ENCODE assay signal across 15 mouse cellular contexts in genomic region chr5:111254781-111255180, GRCm38 (mm10).
A peak's percentile ranks its signal among the peaks of the same experiment; 100 is the strongest.
DNase-seq lines count a peak whose midpoint lies in the region; ATAC-seq lines count a peak whose summit lies in the region.
"Had no signal": no experiment of that assay in that cellular context is flagged by ENCODE, and none has a peak within 500 bp of the region (broad histone marks: within the 10 kb centered on the region; RNA-seq: fewer than 3 reads in every experiment).

No protein-coding gene starts in this region.

- H3K9ac ChIP-seq in forebrain, embryonic 14.5 days (ENCODE audit: low read length) = peak overlapping the region; percentile 7; the same call in 1 of the 2 replicates
- H3K9ac ChIP-seq in limb, embryonic 12.5 days (replicated peaks) = no peak overlapping the region; the same call in 1 of the 2 replicates
- 0 out of 2 replicates have a peak overlapping the region, but pooled peaks have one; percentile 37 for H3K9ac ChIP-seq in neural tube, embryonic 14.5 days (replicated peaks; ENCODE audit: low read depth, low read length)
- H3K9ac ChIP-seq: heart, embryonic 12.5 days had no signal

- ATAC-seq in forebrain, embryonic 14.5 days = no peak
- no peak for ATAC-seq in limb, embryonic 12.5 days (ENCODE audit: insufficient number of reproducible peaks, insufficient read depth, low FRiP score, low TSS enrichment, low read depth)
- no peak for ATAC-seq in neural tube, embryonic 14.5 days (ENCODE audit: low read depth)
- ATAC-seq: CD4-positive, CD25-positive, alpha-beta regulatory T cell, adult 4 months; inflammation-experienced regulatory T-cells, adult 6 months had no signal

- 80% methylated on average over 11 of the region's 11 CpGs for WGBS in forebrain, embryonic 14.5 days
- 78% methylated on average over 11 of the region's 11 CpGs for WGBS in limb, embryonic 12.5 days
- WGBS in neural tube, embryonic 14.5 days = 60% methylated on average over 11 of the region's 11 CpGs

- H3K4me1 ChIP-seq in forebrain, embryonic 14.5 days (ENCODE audit: control insufficient read depth, insufficient read depth, low read length) = peaks cover 19% of the 10 kb centered on the region
- H3K4me1 ChIP-seq in limb, embryonic 12.5 days (replicated peaks) = peaks cover 23% of the 10 kb centered on the region
- H3K4me1 ChIP-seq in neural tube, embryonic 14.5 days (ENCODE audit: control insufficient read depth, insufficient read depth, low read length) = peaks cover 36% of the 10 kb centered on the region

- H3K4me2 ChIP-seq in forebrain, embryonic 14.5 days (ENCODE audit: low read length) = no peak overlapping the region
- H3K4me2 ChIP-seq in limb, embryonic 12.5 days = no peak overlapping the region
- H3K4me2 ChIP-seq in neural tube, embryonic 14.5 days (ENCODE audit: low read depth, low read length) = no peak overlapping the region; the same call in 1 of the 2 replicates
- H3K4me2 ChIP-seq: heart, embryonic 12.5 days had no signal

- peak; percentile 32 for DNase-seq in lung, postnatal 14 days
- DNase-seq in lung, postnatal 25 days (ENCODE audit: low spot score) = no peak
- DNase-seq in forebrain, embryonic 14.5 days (ENCODE audit: low spot score) = no peak
- DNase-seq in layer of hippocampus, adult 9-10 months (ENCODE audit: low spot score) = no peak
- DNase-seq in yolk sac, embryonic 10.5 days (ENCODE audit: low spot score) = no peak
- DNase-seq in left cerebral cortex, adult 9 months (ENCODE audit: low spot score in 2 of 2) = no peak
- DNase-seq: embryo, embryonic 11 days; lung, adult 2 months; thymus, postnatal 36 days had no signal

- H3K9me3 ChIP-seq in forebrain, embryonic 14.5 days (replicated peaks; ENCODE audit: control insufficient read depth, low read length) = no peaks in the 10 kb centered on the region
- no peaks in the 10 kb centered on the region for H3K9me3 ChIP-seq in limb, embryonic 12.5 days
- H3K9me3 ChIP-seq in neural tube, embryonic 14.5 days (ENCODE audit: control insufficient read depth, low read length) = no peaks in the 10 kb centered on the region
- H3K9me3 ChIP-seq: heart, embryonic 12.5 days had no signal

- H3K27me3 ChIP-seq in forebrain, embryonic 14.5 days (replicated peaks; ENCODE audit: control insufficient read depth, insufficient read depth, low read length) = no peaks in the 10 kb centered on the region
- H3K27me3 ChIP-seq in limb, embryonic 12.5 days = no peaks in the 10 kb centered on the region
- H3K27me3 ChIP-seq in neural tube, embryonic 14.5 days (ENCODE audit: control insufficient read depth, insufficient read depth, low read length) = no peaks in the 10 kb centered on the region
- H3K27me3 ChIP-seq: Patski had no signal

- H3K4me3 ChIP-seq in forebrain, embryonic 14.5 days (ENCODE audit: low read depth, low read length) = no peak overlapping the region
- H3K4me3 ChIP-seq in limb, embryonic 12.5 days (replicated peaks) = no peak overlapping the region
- no peak overlapping the region for H3K4me3 ChIP-seq in neural tube, embryonic 14.5 days (ENCODE audit: low read depth, low read length)
- H3K4me3 ChIP-seq: heart, embryonic 12.5 days had no signal

- no peaks in the 10 kb centered on the region for H3K36me3 ChIP-seq in forebrain, embryonic 14.5 days (ENCODE audit: control insufficient read depth, insufficient read depth, low read length)
- H3K36me3 ChIP-seq in limb, embryonic 12.5 days = peaks cover under 1% of the 10 kb centered on the region; the same call in 1 of the 2 replicates
- H3K36me3 ChIP-seq in neural tube, embryonic 14.5 days (ENCODE audit: control insufficient read depth, insufficient read depth, low read length) = no peaks in the 10 kb centered on the region
- H3K36me3 ChIP-seq: heart, embryonic 12.5 days had no signal

- no peak overlapping the region; the same call in 1 of the 2 replicates for H3K27ac ChIP-seq in forebrain, embryonic 14.5 days (ENCODE audit: low read depth, low read length)
- H3K27ac ChIP-seq in limb, embryonic 12.5 days = peak overlapping the region; percentile 80; the same call in 1 of the 2 replicates
- H3K27ac ChIP-seq in neural tube, embryonic 14.5 days (ENCODE audit: low read depth, low read length) = peak overlapping the region; percentile 78
